In the genomic region with DNA sequence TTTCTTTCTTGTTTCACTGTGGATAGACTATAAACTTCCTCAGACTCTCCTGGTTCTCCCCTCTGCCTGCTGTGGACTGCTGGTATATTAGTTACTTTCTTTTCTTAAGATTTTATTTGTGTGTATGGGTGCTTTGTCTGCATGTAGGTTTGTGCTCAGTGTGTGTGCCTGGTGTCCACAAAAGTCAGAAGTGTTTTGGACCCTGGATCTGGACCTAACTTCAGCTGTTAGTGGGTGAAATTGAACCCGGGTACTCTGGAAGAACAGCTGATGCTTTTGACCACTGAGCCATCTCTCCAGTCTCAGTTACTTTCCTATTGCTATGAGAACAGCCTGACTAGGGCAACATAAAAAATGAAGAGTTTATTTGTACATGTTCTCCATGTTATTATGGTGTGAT, we compare ENCODE assay signal across 15 mouse cellular contexts. TPM values are rescaled to one million over a fixed set of nuclear protein-coding genes. Genes with fewer than 3 reads are reported as not detected.
DNase-seq lines count a peak whose midpoint lies in the region; ATAC-seq and TF ChIP-seq lines count a peak whose summit lies in the region.
"Had no signal": no experiment of that assay in that cellular context is flagged by ENCODE, and none has a peak within 500 bp of the region (broad histone marks: within the 10 kb centered on the region; RNA-seq: fewer than 3 reads in every experiment).

No protein-coding gene starts in this region.

- H3K4me3 ChIP-seq in gastrocnemius, adult 2 months = no peak overlapping the region
- H3K4me3 ChIP-seq in hindbrain, embryonic 10.5 days = no peak overlapping the region
- H3K4me3 ChIP-seq in hindbrain, embryonic 11.5 days (ENCODE audit: low read depth, low read length) = no peak overlapping the region
- H3K4me3 ChIP-seq in forebrain, embryonic 15.5 days = no peak overlapping the region
- no peak overlapping the region for H3K4me3 ChIP-seq in midbrain, embryonic 16.5 days (ENCODE audit: low read depth, low read length)
- H3K4me3 ChIP-seq: liver, embryonic 13.5 days; megakaryocyte, embryonic 14.5 days had no signal

- TF ChIP-seq CTCF in gastrocnemius, adult 2 months (IDR thresholded peaks at IDR 0.05) = no peak

- 91% methylated on average over 1 of the region's 1 CpGs for WGBS in hindbrain, embryonic 10.5 days
- WGBS in hindbrain, embryonic 11.5 days = 94% methylated on average over 1 of the region's 1 CpGs
- WGBS in forebrain, embryonic 15.5 days = 84% methylated on average over 1 of the region's 1 CpGs
- 77% methylated on average over 1 of the region's 1 CpGs for WGBS in midbrain, embryonic 16.5 days

- no peak for DNase-seq in gastrocnemius, adult 2 months
- DNase-seq in gastrocnemius, postnatal 14 days = no peak
- no peak for DNase-seq in hindbrain, embryonic 10.5 days (ENCODE audit: low spot score)
- DNase-seq in hindbrain, embryonic 11.5 days (ENCODE audit: low spot score) = no peak
- DNase-seq in frontal cortex, postnatal 25 days (ENCODE audit: low spot score in 2 of 2) = no peak
- DNase-seq: cerebellum, postnatal 14 days; kidney, adult 8-10 months; kidney, postnatal 36 days; left cerebral cortex, postnatal 4 days; liver, embryonic 13.5 days; right cerebral cortex, postnatal 25 days; thymus, postnatal 36 days had no signal

- H3K36me3 ChIP-seq in hindbrain, embryonic 10.5 days = no peaks in the 10 kb centered on the region
- H3K36me3 ChIP-seq in hindbrain, embryonic 11.5 days (ENCODE audit: control insufficient read depth, insufficient read depth, low read length) = no peaks in the 10 kb centered on the region
- no peaks in the 10 kb centered on the region for H3K36me3 ChIP-seq in forebrain, embryonic 15.5 days
- H3K36me3 ChIP-seq in midbrain, embryonic 16.5 days (ENCODE audit: control insufficient read depth, insufficient read depth, low read length) = no peaks in the 10 kb centered on the region
- H3K36me3 ChIP-seq: liver, embryonic 13.5 days had no signal

- peaks cover 79% of the 10 kb centered on the region for H3K4me1 ChIP-seq in hindbrain, embryonic 10.5 days (replicated peaks)
- H3K4me1 ChIP-seq in hindbrain, embryonic 11.5 days (replicated peaks; ENCODE audit: control insufficient read depth, insufficient read depth, low read length) = peaks cover 7% of the 10 kb centered on the region
- peaks cover 68% of the 10 kb centered on the region for H3K4me1 ChIP-seq in forebrain, embryonic 15.5 days
- H3K4me1 ChIP-seq in midbrain, embryonic 16.5 days (ENCODE audit: control insufficient read depth, insufficient read depth, low read length) = peaks cover 26% of the 10 kb centered on the region

- H3K4me2 ChIP-seq in hindbrain, embryonic 11.5 days (replicated peaks; ENCODE audit: low read depth, low read length) = no peak overlapping the region
- no peak overlapping the region for H3K4me2 ChIP-seq in forebrain, embryonic 15.5 days (replicated peaks)
- no peak overlapping the region for H3K4me2 ChIP-seq in midbrain, embryonic 16.5 days (ENCODE audit: low read length)
- H3K4me2 ChIP-seq: liver, embryonic 13.5 days had no signal

- ATAC-seq in hindbrain, embryonic 11.5 days (ENCODE audit: low FRiP score) = no peak
- no peak for ATAC-seq in forebrain, embryonic 15.5 days (replicated peaks)
- ATAC-seq in midbrain, embryonic 16.5 days = no peak

- peak overlapping the region; percentile 28; the same call in 1 of the 2 replicates for H3K27ac ChIP-seq in gastrocnemius, adult 2 months
- H3K27ac ChIP-seq in hindbrain, embryonic 10.5 days = peak overlapping the region; percentile 90
- no peak overlapping the region for H3K27ac ChIP-seq in hindbrain, embryonic 11.5 days (ENCODE audit: low read depth, low read length)
- 0 out of 2 replicates have a peak overlapping the region, but pooled peaks have one; percentile 19 for H3K27ac ChIP-seq in forebrain, embryonic 15.5 days (replicated peaks)
- 0 out of 2 replicates have a peak overlapping the region, but pooled peaks have one; percentile 28 for H3K27ac ChIP-seq in midbrain, embryonic 16.5 days (ENCODE audit: low read length)
- H3K27ac ChIP-seq: liver, embryonic 13.5 days had no signal

- intact Hi-C loops in gastrocnemius, adult 2 months (cut with DNase I) = no loop called here
- intact Hi-C loops in gastrocnemius, postnatal 14 days (cut with DNase I; ENCODE audit: low total_unique reads) = no loop called here

- no peaks in the 10 kb centered on the region for H3K9me3 ChIP-seq in hindbrain, embryonic 10.5 days
- no peaks in the 10 kb centered on the region for H3K9me3 ChIP-seq in hindbrain, embryonic 11.5 days (ENCODE audit: control insufficient read depth, low read length)
- H3K9me3 ChIP-seq in forebrain, embryonic 15.5 days = no peaks in the 10 kb centered on the region
- H3K9me3 ChIP-seq in midbrain, embryonic 16.5 days (replicated peaks; ENCODE audit: control insufficient read depth, low read length, poor library complexity, severe bottlenecking) = no peaks in the 10 kb centered on the region
- H3K9me3 ChIP-seq: liver, embryonic 13.5 days; megakaryocyte, embryonic 14.5 days had no signal

- no peaks in the 10 kb centered on the region for H3K27me3 ChIP-seq in hindbrain, embryonic 10.5 days (ENCODE audit: insufficient read depth, poor library complexity, severe bottlenecking)
- H3K27me3 ChIP-seq in hindbrain, embryonic 11.5 days (ENCODE audit: control insufficient read depth, insufficient read depth, low read length) = no peaks in the 10 kb centered on the region
- no peaks in the 10 kb centered on the region for H3K27me3 ChIP-seq in forebrain, embryonic 15.5 days
- H3K27me3 ChIP-seq in midbrain, embryonic 16.5 days (ENCODE audit: control insufficient read depth, insufficient read depth, low read depth, low read length) = no peaks in the 10 kb centered on the region
- H3K27me3 ChIP-seq: liver, embryonic 13.5 days; megakaryocyte, embryonic 14.5 days had no signal

- H3K9ac ChIP-seq in hindbrain, embryonic 11.5 days (ENCODE audit: low read depth, low read length) = no peak overlapping the region
- no peak overlapping the region for H3K9ac ChIP-seq in forebrain, embryonic 15.5 days (replicated peaks)
- no peak overlapping the region for H3K9ac ChIP-seq in midbrain, embryonic 16.5 days (ENCODE audit: low read depth, low read length)
- H3K9ac ChIP-seq: liver, embryonic 13.5 days had no signal

RNA-seq across cellular contexts. Expression of gene Phlpp1, which starts 29.5 kb away (rescaled TPM):
- 1 to 10 TPM; 8.1 to 9.0 TPM for total RNA-seq in gastrocnemius, adult 2 months (2021)
- total RNA-seq in gastrocnemius, postnatal 14 days (2021) = 1 to 10 TPM; 7.1 to 8.5 TPM
- polyA plus RNA-seq in hindbrain, embryonic 10.5 days (2016; fragmentation: Nextera tagmentation; extraction: Ambion mirVana) = 4.8 and 6.8 TPM in 2 replicates
- 7.6 and 9.8 TPM in 2 replicates for polyA plus RNA-seq in hindbrain, embryonic 11.5 days (2014; fragmentation: Nextera tagmentation; extraction: Ambion mirVana)
- 8.0 and 8.2 TPM in 2 replicates for polyA plus RNA-seq in forebrain, embryonic 15.5 days (2015; fragmentation: Nextera tagmentation; extraction: Ambion mirVana)
- polyA plus RNA-seq in midbrain, embryonic 16.5 days (2015; fragmentation: Nextera tagmentation; extraction: Ambion mirVana) = 7.1 TPM in 2 replicates
